Mouse (Mus musculus): ENCODE results near the gene Dffa.
"Not testable (repeated sequence)": the region's sequence is repeated elsewhere in the genome, so short reads cannot be mapped to it uniquely, and the experiment has no call there.

Gene Dffa

GRCm38 (mm10) chr4:149098571-149098970, 5.4 kb upstream of the Dffa start:
- DNase-seq (ENCODE audit: low read depth, low spot score): no peak

GRCm38 (mm10) chr4:149099369-149100017, 4.5 kb upstream of the Dffa start, which contains the start of gene Pex14:
Gene Pex14 (minus strand): TSS chr4:149099876.
- DNase-seq (ENCODE audit: low read depth, low spot score): peak; percentile 56

- not testable (repeated sequence) for DNase-seq (ENCODE audit: low read depth, low spot score)
Observed at GRCm38 (mm10) chr4:149100449-149100848, 3.5 kb upstream of the Dffa start.

GRCm38 (mm10) chr4:149101456-149101855, 2.5 kb upstream of the Dffa start:
- no peak for DNase-seq (ENCODE audit: low read depth, low spot score)

- DNase-seq (ENCODE audit: low read depth, low spot score): not testable (repeated sequence)
Observed at GRCm38 (mm10) chr4:149119978-149120562, 16.1 kb downstream of the Dffa start.

- DNase-seq (ENCODE audit: low read depth, low spot score): peak; percentile 38
Observed at GRCm38 (mm10) chr4:149123432-149123831, 19.5 kb downstream of the Dffa start.

- no peak for DNase-seq (ENCODE audit: low read depth, low spot score)
Observed at GRCm38 (mm10) chr4:149125341-149126114, 21.6 kb downstream of the Dffa start.

- no peak for DNase-seq (ENCODE audit: low read depth, low spot score)
Observed at GRCm38 (mm10) chr4:149126115-149126509, 22.2 kb downstream of the Dffa start.

- no peak for DNase-seq (ENCODE audit: low read depth, low spot score)
Observed at GRCm38 (mm10) chr4:149126663-149127062, 22.7 kb downstream of the Dffa start, which contains the start of gene Cort. Gene Cort (minus strand): TSS chr4:149126763.

- DNase-seq (ENCODE audit: low read depth, low spot score): no peak
Observed at GRCm38 (mm10) chr4:149128467-149128866, 24.5 kb downstream of the Dffa start.

- no peak for DNase-seq (ENCODE audit: low read depth, low spot score)
Observed at GRCm38 (mm10) chr4:149131021-149131752, 27.2 kb downstream of the Dffa start.

GRCm38 (mm10) chr4:149131789-149132565, 28.0 kb downstream of the Dffa start:
- DNase-seq (ENCODE audit: low read depth, low spot score): no peak

- no peak for DNase-seq (ENCODE audit: low read depth, low spot score)
Observed at GRCm38 (mm10) chr4:149133395-149133794, 29.4 kb downstream of the Dffa start.

GRCm38 (mm10) chr4:149136116-149136850, 32.3 kb downstream of the Dffa start:
- DNase-seq (ENCODE audit: low read depth, low spot score): no peak

- DNase-seq (ENCODE audit: low read depth, low spot score): peak; percentile 90
Observed at GRCm38 (mm10) chr4:149136982-149137770, 33.2 kb downstream of the Dffa start, which contains the start of gene Cenps. Gene Cenps (minus strand): TSS chr4:149137629.

GRCm38 (mm10) chr4:149138515-149138914, 34.6 kb downstream of the Dffa start:
- DNase-seq (ENCODE audit: low read depth, low spot score): no peak

GRCm38 (mm10) chr4:149143594-149143993, 39.6 kb downstream of the Dffa start:
- DNase-seq (ENCODE audit: low read depth, low spot score): no peak

- peak; percentile 55 for DNase-seq (ENCODE audit: low read depth, low spot score)
Observed at GRCm38 (mm10) chr4:149144459-149144858, 40.5 kb downstream of the Dffa start.

GRCm38 (mm10) chr4:149145151-149145550, 41.2 kb downstream of the Dffa start:
- no peak for DNase-seq (ENCODE audit: low read depth, low spot score)

Data from WW6 (cell line).